ENCODE assay signal across 8 mouse cellular contexts in genomic region chr19:57007781-57008710, GRCm38 (mm10). TPM values are rescaled to one million over a fixed set of nuclear protein-coding genes. Genes with fewer than 3 reads are reported as not detected.
DNase-seq lines count a peak whose midpoint lies in the region; ATAC-seq and TF ChIP-seq lines count a peak whose summit lies in the region.

Gene Afap1l2 (minus strand): TSS chr19:57008228.

- no peaks in the 10 kb centered on the region for H3K36me3 ChIP-seq in megakaryocyte, embryonic 14.5 days (replicated peaks; ENCODE audit: low read length)
- H3K36me3 ChIP-seq in hindbrain, embryonic 15.5 days, result no peaks in the 10 kb centered on the region
- H3K36me3 ChIP-seq in limb, embryonic 10.5 days, result no peaks in the 10 kb centered on the region
- H3K36me3 ChIP-seq in midbrain, embryonic 13.5 days, result no peaks in the 10 kb centered on the region

- H3K4me1 ChIP-seq in megakaryocyte, embryonic 14.5 days, result peaks cover 10% of the 10 kb centered on the region
- peaks cover 22% of the 10 kb centered on the region for H3K4me1 ChIP-seq in hindbrain, embryonic 15.5 days (replicated peaks)
- H3K4me1 ChIP-seq in limb, embryonic 10.5 days, result peaks cover 46% of the 10 kb centered on the region
- H3K4me1 ChIP-seq in midbrain, embryonic 13.5 days (replicated peaks), result peaks cover 22% of the 10 kb centered on the region

- DNase-seq in cerebellum, adult 8-10 months, result peak; percentile 86
- DNase-seq in gastrocnemius, adult 2 months, result peak; percentile 76
- peak; percentile 66 for DNase-seq in limb, embryonic 10.5 days (ENCODE audit: low spot score)
- peak; percentile 66 for DNase-seq in urinary bladder, postnatal 25 days (ENCODE audit: low spot score)

- intact Hi-C loops in gastrocnemius, adult 2 months (cut with DNase I), result loop anchor here (2.0 kb wide), 2 partner anchors 23 to 89 kb away; no protein-coding TSS in a partner anchor

- peak within 1 kb of the TSS; percentile 71 for H3K4me3 ChIP-seq in megakaryocyte, embryonic 14.5 days (replicated peaks)
- H3K4me3 ChIP-seq in gastrocnemius, adult 2 months, result peak within 1 kb of the TSS; percentile 89
- H3K4me3 ChIP-seq in hindbrain, embryonic 15.5 days, result peak within 1 kb of the TSS; percentile 45
- peak within 1 kb of the TSS; percentile 63 for H3K4me3 ChIP-seq in limb, embryonic 10.5 days
- H3K4me3 ChIP-seq in midbrain, embryonic 13.5 days (replicated peaks), result peak within 1 kb of the TSS; percentile 49

- no peak for ATAC-seq in megakaryocyte, adult 5-6 weeks (ENCODE audit: poor library complexity, severe bottlenecking)
- ATAC-seq in hindbrain, embryonic 15.5 days (ENCODE audit: low FRiP score, low read depth), result peak; percentile 39; the same call in 1 of the 2 replicates
- ATAC-seq in midbrain, embryonic 13.5 days, result peak; percentile 71

- WGBS in hindbrain, embryonic 15.5 days, result 2% methylated on average over 68 of the region's 68 CpGs
- WGBS in limb, embryonic 10.5 days, result 2% methylated on average over 68 of the region's 68 CpGs
- WGBS in midbrain, embryonic 13.5 days, result 2% methylated on average over 66 of the region's 68 CpGs

- peak within 1 kb of the TSS; percentile 81 for H3K27ac ChIP-seq in gastrocnemius, adult 2 months
- peak within 1 kb of the TSS; percentile 9; the same call in 1 of the 2 replicates for H3K27ac ChIP-seq in hindbrain, embryonic 15.5 days (replicated peaks)
- H3K27ac ChIP-seq in limb, embryonic 10.5 days, result peak within 1 kb of the TSS; percentile 71
- no peak within 1 kb of the TSS for H3K27ac ChIP-seq in midbrain, embryonic 13.5 days

- H3K9ac ChIP-seq in hindbrain, embryonic 15.5 days, result peak within 1 kb of the TSS; percentile 43
- H3K9ac ChIP-seq in midbrain, embryonic 13.5 days (replicated peaks), result peak within 1 kb of the TSS; percentile 58

- H3K9me3 ChIP-seq in megakaryocyte, embryonic 14.5 days, result no peaks in the 10 kb centered on the region
- no peaks in the 10 kb centered on the region for H3K9me3 ChIP-seq in hindbrain, embryonic 15.5 days
- H3K9me3 ChIP-seq in limb, embryonic 10.5 days (replicated peaks), result no peaks in the 10 kb centered on the region
- no peaks in the 10 kb centered on the region for H3K9me3 ChIP-seq in midbrain, embryonic 13.5 days

- TF ChIP-seq CTCF in gastrocnemius, adult 2 months (IDR thresholded peaks at IDR 0.05), result peak; percentile 83

- peaks cover 80% of the 10 kb centered on the region for H3K27me3 ChIP-seq in megakaryocyte, embryonic 14.5 days (replicated peaks)
- H3K27me3 ChIP-seq in hindbrain, embryonic 15.5 days, result peaks cover 16% of the 10 kb centered on the region
- peaks cover 66% of the 10 kb centered on the region for H3K27me3 ChIP-seq in limb, embryonic 10.5 days (ENCODE audit: low read depth, poor library complexity, severe bottlenecking)
- H3K27me3 ChIP-seq in midbrain, embryonic 13.5 days, result peaks cover 46% of the 10 kb centered on the region

- peak within 1 kb of the TSS; percentile 84 for H3K4me2 ChIP-seq in hindbrain, embryonic 15.5 days
- H3K4me2 ChIP-seq in midbrain, embryonic 13.5 days (replicated peaks), result peak within 1 kb of the TSS; percentile 87

RNA-seq across cellular contexts. Expression of gene Afap1l2, which starts in this region (rescaled TPM):
- polyA plus RNA-seq in megakaryocyte, embryonic 14.5 days (2012; ENCODE audit: insufficient read depth, low replicate concordance), result not detected in 2 replicates
- total RNA-seq in megakaryocyte, adult 5-6 weeks (2015), result not detected in 2 replicates
- not detected in 2 replicates for total RNA-seq in megakaryocyte, adult 5-6 weeks (2017)
- 1 to 10 TPM; 1.6 TPM for total RNA-seq in gastrocnemius, adult 2 months (2021)
- 14.5 and 16.4 TPM in 2 replicates for polyA plus RNA-seq in hindbrain, embryonic 15.5 days (2015; fragmentation: Nextera tagmentation; extraction: Ambion mirVana)
- 0.51 and 1.1 TPM in 2 replicates for polyA plus RNA-seq in limb, embryonic 10.5 days (2016; fragmentation: Nextera tagmentation; extraction: Ambion mirVana)
- 5.5 TPM in 2 replicates for polyA plus RNA-seq in midbrain, embryonic 13.5 days (2015; fragmentation: Nextera tagmentation; extraction: Ambion mirVana)
